In genomic region chr15:83464905-83465650, GRCm38 (mm10) we compare ENCODE assay signal across 8 mouse cellular contexts. TPM values are rescaled to one million over a fixed set of nuclear protein-coding genes. Genes with fewer than 3 reads are reported as not detected.
A peak's percentile ranks its signal among the peaks of the same experiment; 100 is the strongest.
DNase-seq lines count a peak whose midpoint lies in the region; ATAC-seq and TF ChIP-seq lines count a peak whose summit lies in the region.

No protein-coding gene starts in this region.

- TF ChIP-seq EP300 in stomach, postnatal 0 days (optimal IDR thresholded peaks at IDR 0.05): no peak

- no peak overlapping the region for H3K9ac ChIP-seq in kidney, embryonic 15.5 days
- 0 out of 2 replicates have a peak overlapping the region, but pooled peaks have one; percentile 4 for H3K9ac ChIP-seq in liver, embryonic 16.5 days (ENCODE audit: low read depth, low read length)
- no peak overlapping the region for H3K9ac ChIP-seq in stomach, postnatal 0 days (ENCODE audit: low read length)

- H3K9me3 ChIP-seq in kidney, embryonic 15.5 days (replicated peaks): no peaks in the 10 kb centered on the region
- H3K9me3 ChIP-seq in liver, embryonic 16.5 days (replicated peaks; ENCODE audit: control insufficient read depth, low read length): no peaks in the 10 kb centered on the region
- H3K9me3 ChIP-seq in stomach, postnatal 0 days (ENCODE audit: control insufficient read depth, low read length): no peaks in the 10 kb centered on the region

- DNase-seq in kidney, adult 8-10 months: no peak
- DNase-seq in T-cell, adult 2 months (ENCODE audit: low spot score): peak; percentile 35
- DNase-seq in heart, postnatal 4 days: peak; percentile 47
- no peak for DNase-seq in stomach, postnatal 0 days (ENCODE audit: low spot score)
- DNase-seq in embryo, embryonic 10.5 days (ENCODE audit: low spot score): no peak

- H3K4me1 ChIP-seq in kidney, embryonic 15.5 days: peaks cover 38% of the 10 kb centered on the region
- peaks cover 26% of the 10 kb centered on the region for H3K4me1 ChIP-seq in liver, embryonic 16.5 days (ENCODE audit: control insufficient read depth, low read depth, low read length)
- H3K4me1 ChIP-seq in stomach, postnatal 0 days (replicated peaks; ENCODE audit: control insufficient read depth, insufficient read depth): no peaks in the 10 kb centered on the region; the same call in 1 of the 2 replicates

- H3K27ac ChIP-seq in kidney, embryonic 15.5 days: peak overlapping the region; percentile 72
- H3K27ac ChIP-seq in liver, embryonic 16.5 days (ENCODE audit: low read length): peak overlapping the region; percentile 55; the same call in 1 of the 2 replicates
- no peak overlapping the region; the same call in 1 of the 2 replicates for H3K27ac ChIP-seq in stomach, postnatal 0 days (replicated peaks)

- H3K4me2 ChIP-seq in kidney, embryonic 15.5 days: peak overlapping the region; percentile 82
- H3K4me2 ChIP-seq in liver, embryonic 16.5 days (ENCODE audit: low read depth, low read length): peak overlapping the region; percentile 54
- peak overlapping the region; percentile 73; the same call in 1 of the 2 replicates for H3K4me2 ChIP-seq in stomach, postnatal 0 days (replicated peaks; ENCODE audit: low read depth)

- peak overlapping the region; percentile 85 for H3K4me3 ChIP-seq in kidney, embryonic 15.5 days (replicated peaks)
- peak overlapping the region; percentile 77 for H3K4me3 ChIP-seq in liver, embryonic 16.5 days (ENCODE audit: low read depth, low read length)
- H3K4me3 ChIP-seq in stomach, postnatal 0 days (ENCODE audit: low read depth, low read length): peak overlapping the region; percentile 76

- 78% methylated on average over 19 of the region's 19 CpGs for WGBS in kidney, embryonic 15.5 days
- WGBS in liver, embryonic 16.5 days (ENCODE audit: insufficient replicate concordance): 62% methylated on average over 19 of the region's 19 CpGs
- WGBS in stomach, postnatal 0 days: 77% methylated on average over 19 of the region's 19 CpGs

- no peaks in the 10 kb centered on the region for H3K27me3 ChIP-seq in kidney, embryonic 15.5 days
- no peaks in the 10 kb centered on the region for H3K27me3 ChIP-seq in liver, embryonic 16.5 days (ENCODE audit: control insufficient read depth, insufficient read depth, low read depth, low read length)
- no peaks in the 10 kb centered on the region for H3K27me3 ChIP-seq in stomach, postnatal 0 days (ENCODE audit: control insufficient read depth, insufficient read depth, low read length)

- no peaks in the 10 kb centered on the region for H3K36me3 ChIP-seq in kidney, embryonic 15.5 days
- H3K36me3 ChIP-seq in liver, embryonic 16.5 days (ENCODE audit: control insufficient read depth, insufficient read depth): no peaks in the 10 kb centered on the region
- no peaks in the 10 kb centered on the region for H3K36me3 ChIP-seq in stomach, postnatal 0 days (ENCODE audit: control insufficient read depth, insufficient read depth, low read length)

- ATAC-seq in kidney, embryonic 15.5 days (replicated peaks; ENCODE audit: low FRiP score): no peak
- no peak for ATAC-seq in liver, embryonic 16.5 days (ENCODE audit: low read depth)
- ATAC-seq in stomach, postnatal 0 days (ENCODE audit: low FRiP score, low TSS enrichment): 0 out of 2 replicates have a peak, but pooled peaks have one; percentile 10
- ATAC-seq in cerebellum, adult (ENCODE audit: insufficient number of reproducible peaks, low FRiP score, low TSS enrichment): no peak

- peak; percentile 55 for TF ChIP-seq CTCF in stomach, postnatal 0 days (IDR thresholded peaks at IDR 0.05; ENCODE audit: low read depth)

RNA-seq across cellular contexts. Expression of gene Pacsin2, which starts 0.7 kb away (rescaled TPM):
- polyA plus RNA-seq in kidney, embryonic 15.5 days (2015; fragmentation: Nextera tagmentation; extraction: Ambion mirVana): 74.6 and 76.4 TPM in 2 replicates
- total RNA-seq in heart, postnatal 4 days (2021): 100 to 1,000 TPM; 136 to 147 TPM
- 45.6 and 47.9 TPM in 2 replicates for polyA plus RNA-seq in liver, embryonic 16.5 days (2015; fragmentation: Nextera tagmentation; extraction: Ambion mirVana)
- 42.5 and 46.6 TPM in 2 replicates for polyA plus RNA-seq in stomach, postnatal 0 days (2015; fragmentation: Nextera tagmentation; extraction: Ambion mirVana)

RNA-seq across cellular contexts. Expression of gene Ttll1, which starts 45.6 kb away (rescaled TPM):
- polyA plus RNA-seq in kidney, embryonic 15.5 days (2015; fragmentation: Nextera tagmentation; extraction: Ambion mirVana): 25.3 and 28.7 TPM in 2 replicates
- total RNA-seq in heart, postnatal 4 days (2021): 10 to 100 TPM; 20.7 to 24.3 TPM
- 4.3 and 4.7 TPM in 2 replicates for polyA plus RNA-seq in liver, embryonic 16.5 days (2015; fragmentation: Nextera tagmentation; extraction: Ambion mirVana)
- 10.2 and 11.4 TPM in 2 replicates for polyA plus RNA-seq in stomach, postnatal 0 days (2015; fragmentation: Nextera tagmentation; extraction: Ambion mirVana)

Comparison
In these comparisons a context has a peak if more than half of its experiments do, and no peak if none do; other contexts are left out.
1. DNase-seq: peak in T-cell, adult 2 months (single experiment) and heart, postnatal 4 days (single experiment); none in kidney, adult 8-10 months (0 of 2), stomach, postnatal 0 days (single experiment) and embryo, embryonic 10.5 days (single experiment).
2. Peak in every context shown above with its lines, with median percentiles within 50 percentile points of each other: H3K4me2 ChIP-seq and H3K4me3 ChIP-seq.